Mouse (Mus musculus) embryonic facial prominence, embryonic 11.5 days (tissue): ENCODE data around the gene 3110009E18Rik. TPM values are rescaled to one million over a fixed set of nuclear protein-coding genes. Genes with fewer than 3 reads are reported as not detected.

Experiments
- ATAC-seq: fragments of 200-750 bp; cut with Nextera tagmentation; replicated peaks from 2 replicates; pipeline ENCODE4 v1.8.0; 2017; ENCODE audit warnings: low read depth; ENCODE audit not compliant: insufficient number of reproducible peaks, low FRiP score, low TSS enrichment
- DNase-seq: peaks from one replicate; pipeline ENCODE4 v3.0.0-alpha.2; 2015; ENCODE audit warnings: low spot score
- H3K27ac ChIP-seq: fragments of 300-500 bp; sonication (generic); replicated peaks from 2 replicates; pipeline ENCODE4 v1.5.1; 2014; ENCODE audit warnings: mild to moderate bottlenecking, low read depth, low read length, control low read depth
- H3K27me3 ChIP-seq: fragments of 300-500 bp; sonication (generic); 2 replicates; pipeline ENCODE4 v1.6.1; 2014; ENCODE audit warnings: mild to moderate bottlenecking, low read length, moderate library complexity, mixed read lengths; ENCODE audit not compliant: control insufficient read depth, insufficient read depth
- H3K36me3 ChIP-seq: fragments of 300-500 bp; sonication (generic); replicated peaks from 2 replicates; pipeline ENCODE4 v1.6.1; 2014; ENCODE audit warnings: low read depth, mild to moderate bottlenecking, low read length, moderate library complexity, mixed read lengths; ENCODE audit not compliant: control insufficient read depth, insufficient read depth
- H3K4me1 ChIP-seq: fragments of 300-500 bp; sonication (generic); 2 replicates; pipeline ENCODE4 v1.6.1; 2014; ENCODE audit warnings: low read length, mixed read lengths; ENCODE audit not compliant: control insufficient read depth, insufficient read depth
- H3K4me2 ChIP-seq: fragments of 300-500 bp; sonication (generic); 2 replicates; pipeline ENCODE4 v1.6.1; 2014; ENCODE audit warnings: low read depth, mild to moderate bottlenecking, control low read depth, low read length, moderate library complexity
- H3K4me3 ChIP-seq: fragments of 300-500 bp; sonication (generic); 2 replicates; pipeline ENCODE4 v1.5.1; 2014; ENCODE audit warnings: low read depth, low read length, control low read depth
- H3K9ac ChIP-seq: fragments of 300-500 bp; sonication (generic); replicated peaks from 2 replicates; pipeline ENCODE4 v1.6.1; 2014; ENCODE audit warnings: mild to moderate bottlenecking, control low read depth, low read length
- H3K9me3 ChIP-seq: fragments of 300-500 bp; sonication (generic); replicated peaks from 2 replicates; pipeline ENCODE4 v1.6.1; 2016; ENCODE audit warnings: mild to moderate bottlenecking, low read length, inconsistent platforms, mixed read lengths; ENCODE audit not compliant: control insufficient read depth
- WGBS: fragments of 180-500 bp; shearing (Covaris S2); extraction: QIAGEN DNeasy Blood & Tissue Kit; methylation state at CpG from one replicate; pipeline ENCODE4 v1.1.7; 2014; 5-methylcytosine and 5-hydroxymethylcytosine counted together
- polyA plus RNA-seq: library from polyadenylated mRNA; unstranded; fragments of >200 nt; fragmentation: Nextera tagmentation; extraction: Ambion mirVana; gene quantifications from 2 replicates; pipeline ENCODE4 v1.2.1, GENCODE M21; 2014

The 3110009E18Rik gene
- polyA plus RNA-seq, 1 experiment from 2014 or later = 20.7 TPM

GRCm38 (mm10) chr1:120162616-120163015 is 41.6 kb downstream of the 3110009E18Rik start:
- H3K27me3 ChIP-seq = no peaks in the 10 kb centered on the region
- H3K4me2 ChIP-seq = no peak overlapping the region
- no peak for DNase-seq
- WGBS = 43% methylated on average over 1 of the region's 1 CpGs
- H3K4me1 ChIP-seq = no peaks in the 10 kb centered on the region; the same call in 1 of the 2 replicates
- no peak overlapping the region for H3K27ac ChIP-seq
- H3K4me3 ChIP-seq = no peak overlapping the region
- no peak for ATAC-seq
- H3K9me3 ChIP-seq = no peaks in the 10 kb centered on the region
- no peak overlapping the region for H3K9ac ChIP-seq
- H3K36me3 ChIP-seq = no peaks in the 10 kb centered on the region

DNA sequence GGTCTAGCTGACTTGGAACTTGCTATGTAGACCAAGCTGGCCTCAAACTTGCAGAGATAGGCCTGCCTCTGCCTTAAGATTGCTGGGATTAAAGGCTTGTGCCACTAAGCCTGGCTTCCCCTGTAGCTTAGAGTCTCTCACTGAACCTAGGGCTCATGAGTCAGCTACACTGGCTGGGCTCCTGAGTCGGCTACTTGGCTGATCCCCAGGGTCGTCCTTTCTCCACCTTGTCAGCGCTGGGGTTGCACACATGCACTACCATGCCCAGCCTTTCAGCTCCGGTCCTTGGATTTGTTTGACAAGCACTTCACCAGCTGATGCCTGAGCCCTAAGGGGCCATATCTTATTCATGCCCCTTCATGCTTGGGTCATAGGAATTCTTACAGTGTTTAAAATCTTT is 47.0 kb downstream of the 3110009E18Rik start:
- DNase-seq = no peak
- Histone ChIP-seq H3K4me1 (no peaks in the 10 kb centered on the region), H3K4me2 (no peak overlapping the region), H3K27ac (no peak overlapping the region), H3K9ac (no peak overlapping the region), H3K9me3 (no peaks in the 10 kb centered on the region), H3K4me3 (no peak overlapping the region), H3K36me3 (no peaks in the 10 kb centered on the region), H3K27me3 (no peaks in the 10 kb centered on the region)
- WGBS = 67% methylated on average over 4 of the region's 4 CpGs
- ATAC-seq = no peak

DNA sequence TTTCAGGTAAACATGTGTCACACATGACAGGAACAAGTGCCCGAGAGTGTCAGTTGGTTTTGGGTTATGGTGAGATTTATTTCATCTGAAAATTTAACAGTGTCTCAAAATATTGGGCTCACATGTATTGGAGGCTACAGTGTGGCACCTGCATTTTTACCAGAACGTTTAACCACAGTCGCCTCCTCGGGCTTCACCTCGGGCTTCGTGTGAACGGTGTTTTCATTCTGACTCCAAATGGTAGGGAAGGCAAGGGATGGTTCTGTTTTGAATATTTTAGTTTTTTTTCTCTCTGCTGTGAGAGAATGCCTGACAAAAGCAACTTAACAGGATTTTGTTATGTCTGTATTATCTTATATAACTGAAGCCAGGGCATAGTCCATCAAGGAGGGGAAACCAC is 47.7 kb downstream of the 3110009E18Rik start:
- ATAC-seq = no peak
- Histone ChIP-seq H3K4me3 (no peak overlapping the region), H3K27me3 (no peaks in the 10 kb centered on the region), H3K9ac (no peak overlapping the region), H3K36me3 (no peaks in the 10 kb centered on the region), H3K27ac (no peak overlapping the region), H3K4me2 (no peak overlapping the region), H3K4me1 (no peaks in the 10 kb centered on the region), H3K9me3 (no peaks in the 10 kb centered on the region)
- 85% methylated on average over 7 of the region's 7 CpGs for WGBS
- DNase-seq = no peak

DNA sequence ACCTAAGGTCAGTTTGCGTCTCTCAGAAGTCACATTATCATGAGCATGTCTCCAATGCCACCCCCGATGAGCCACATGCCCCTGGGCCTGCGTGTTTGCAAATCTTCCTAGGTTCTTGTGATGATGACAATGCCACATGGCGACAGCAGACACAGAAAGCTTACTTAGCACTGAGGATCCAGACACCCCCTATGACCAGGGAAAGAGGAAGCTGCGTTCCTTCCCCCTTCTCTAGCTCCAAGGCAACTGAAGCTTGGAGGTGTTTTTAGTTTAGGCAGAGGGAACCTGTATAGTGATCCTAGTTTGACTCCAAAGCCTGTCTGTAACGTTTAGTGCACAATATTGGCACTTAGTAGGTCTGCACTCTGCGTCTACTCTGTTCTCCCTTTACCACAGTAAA is 49.3 kb downstream of the 3110009E18Rik start:
- Histone ChIP-seq H3K36me3 (no peaks in the 10 kb centered on the region), H3K4me1 (no peaks in the 10 kb centered on the region), H3K4me3 (no peak overlapping the region), H3K9me3 (no peaks in the 10 kb centered on the region), H3K27ac (no peak overlapping the region), H3K27me3 (no peaks in the 10 kb centered on the region), H3K4me2 (no peak overlapping the region), H3K9ac (no peak overlapping the region)
- DNase-seq (no peak), ATAC-seq (no peak)
- WGBS = 84% methylated on average over 7 of the region's 7 CpGs

DNA sequence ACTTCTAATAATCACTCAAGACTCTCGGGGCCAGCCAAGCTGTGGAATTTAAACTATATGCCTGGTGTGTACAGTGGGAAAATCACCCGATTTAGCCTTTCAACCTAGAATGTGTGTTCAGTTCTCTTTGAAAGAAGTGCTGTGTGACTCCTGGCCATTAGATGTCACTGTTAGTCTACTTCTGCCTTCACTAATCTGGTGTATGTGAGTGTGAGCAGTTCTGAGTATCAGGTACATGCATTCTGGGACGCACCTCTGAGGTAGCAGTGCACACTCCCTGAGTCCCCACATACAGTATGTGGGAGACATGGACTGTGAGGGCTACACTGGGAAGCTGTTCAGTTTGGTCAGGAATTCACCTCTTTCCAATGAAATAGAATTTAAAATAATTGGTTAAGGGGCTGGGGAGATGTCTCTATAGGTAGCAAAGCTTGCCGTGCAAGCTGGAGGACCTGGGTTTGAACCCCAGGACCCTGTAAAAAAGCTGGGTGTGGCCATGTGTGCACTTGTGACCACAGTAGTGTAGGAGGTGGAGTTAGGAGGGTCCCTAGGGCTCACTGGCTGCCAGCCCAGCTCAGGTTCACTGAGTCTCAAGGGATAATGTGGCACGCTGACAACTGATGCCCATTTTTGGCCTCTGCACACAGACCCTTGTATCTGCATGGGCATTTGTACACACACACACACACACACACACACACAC is 51.0 kb downstream of the 3110009E18Rik start:
- Histone ChIP-seq H3K27ac (no peak overlapping the region), H3K9ac (no peak overlapping the region), H3K4me3 (no peak overlapping the region), H3K4me2 (no peak overlapping the region), H3K9me3 (no peaks in the 10 kb centered on the region), H3K27me3 (no peaks in the 10 kb centered on the region), H3K36me3 (no peaks in the 10 kb centered on the region), H3K4me1 (no peaks in the 10 kb centered on the region)
- WGBS = 62% methylated on average over 5 of the region's 5 CpGs
- ATAC-seq (no peak), DNase-seq (peak; percentile 61)

GRCm38 (mm10) chr1:120174991-120175390 is 54.0 kb downstream of the 3110009E18Rik start:
- no peaks in the 10 kb centered on the region for H3K9me3 ChIP-seq
- no peak overlapping the region for H3K4me3 ChIP-seq
- no peak overlapping the region for H3K27ac ChIP-seq
- no peak overlapping the region for H3K9ac ChIP-seq
- H3K4me1 ChIP-seq = no peaks in the 10 kb centered on the region
- H3K36me3 ChIP-seq = no peaks in the 10 kb centered on the region
- no peaks in the 10 kb centered on the region for H3K27me3 ChIP-seq
- DNase-seq (no peak), ATAC-seq (no peak)
- 85% methylated on average over 4 of the region's 4 CpGs for WGBS
- no peak overlapping the region for H3K4me2 ChIP-seq

DNA sequence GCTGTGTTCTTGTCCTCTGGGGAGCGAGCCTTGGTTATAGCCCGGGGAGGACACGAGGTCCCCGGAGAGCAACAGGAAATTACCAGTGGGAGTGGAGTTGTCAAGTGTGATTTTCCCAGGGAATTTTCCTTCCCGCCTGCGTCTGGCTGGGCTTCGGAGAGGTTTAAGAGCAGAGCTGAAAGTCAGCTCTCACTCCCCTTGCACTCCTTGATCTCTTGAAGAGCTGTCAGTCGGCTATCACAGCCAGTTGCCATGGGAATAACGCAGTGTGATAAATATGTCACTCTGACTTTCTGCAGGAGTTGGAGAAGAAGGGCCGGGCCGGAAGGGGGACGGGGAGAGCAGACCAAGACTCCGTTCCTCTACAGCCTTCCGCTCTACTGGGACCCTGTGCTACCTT is 55.3 kb downstream of the 3110009E18Rik start:
- WGBS = 51% methylated on average over 14 of the region's 14 CpGs
- Histone ChIP-seq H3K4me3 (no peak overlapping the region), H3K27ac (no peak overlapping the region), H3K27me3 (no peaks in the 10 kb centered on the region), H3K4me2 (no peak overlapping the region), H3K36me3 (no peaks in the 10 kb centered on the region), H3K9me3 (no peaks in the 10 kb centered on the region), H3K4me1 (no peaks in the 10 kb centered on the region), H3K9ac (no peak overlapping the region)
- peak; percentile 25 for DNase-seq
- no peak for ATAC-seq

DNA sequence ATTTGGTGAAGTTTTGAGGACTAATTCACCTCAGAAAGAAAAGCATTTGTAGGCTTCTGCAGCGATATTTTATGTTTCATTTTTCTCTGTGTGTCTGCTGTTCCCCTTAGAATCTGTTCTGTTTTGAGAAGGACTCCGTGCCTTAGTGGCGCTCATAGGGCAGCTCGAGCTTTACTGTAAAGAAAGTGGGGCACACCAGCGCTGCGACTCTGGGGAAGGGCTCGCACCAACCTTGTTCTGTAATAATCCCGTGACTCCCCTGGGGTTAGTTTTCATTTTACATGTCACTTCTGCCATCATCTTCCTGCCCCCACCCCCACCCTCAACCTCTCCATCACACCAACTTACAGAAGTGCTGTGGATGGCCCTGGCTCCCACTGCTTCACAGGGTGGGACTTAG is 56.2 kb downstream of the 3110009E18Rik start:
- no peak overlapping the region for H3K27ac ChIP-seq
- H3K4me1 ChIP-seq = no peaks in the 10 kb centered on the region
- DNase-seq = no peak
- H3K9ac ChIP-seq = no peak overlapping the region
- no peak overlapping the region for H3K4me2 ChIP-seq
- H3K27me3 ChIP-seq = no peaks in the 10 kb centered on the region
- H3K9me3 ChIP-seq = no peaks in the 10 kb centered on the region
- no peaks in the 10 kb centered on the region for H3K36me3 ChIP-seq
- no peak for ATAC-seq
- H3K4me3 ChIP-seq = no peak overlapping the region
- WGBS = 85% methylated on average over 8 of the region's 8 CpGs
